Mouse (Mus musculus) G1E (cell line): Measurements from ENCODE around the gene Akap13.
"Not testable (repeated sequence)": the region's sequence is repeated elsewhere in the genome, so short reads cannot be mapped to it uniquely, and the experiment has no call there.

Experiments used
- CTCF ChIP-seq: IDR thresholded peaks from 2 replicates; pipeline ENCODE4 v1.5.1; 2012; ENCODE audit warnings: low read depth, low read length, inconsistent platforms, mixed read lengths
- GATA1 ChIP-seq: IDR thresholded peaks from 2 replicates; pipeline ENCODE4 v1.6.1; 2012; ENCODE audit warnings: borderline replicate concordance, low read length, inconsistent platforms, mixed read lengths
- TAL1 ChIP-seq: conservative IDR thresholded peaks from 2 replicates; pipeline ENCODE4 v1.6.1; 2012; ENCODE audit warnings: low read depth, low read length, inconsistent platforms, mixed read lengths

DNA sequence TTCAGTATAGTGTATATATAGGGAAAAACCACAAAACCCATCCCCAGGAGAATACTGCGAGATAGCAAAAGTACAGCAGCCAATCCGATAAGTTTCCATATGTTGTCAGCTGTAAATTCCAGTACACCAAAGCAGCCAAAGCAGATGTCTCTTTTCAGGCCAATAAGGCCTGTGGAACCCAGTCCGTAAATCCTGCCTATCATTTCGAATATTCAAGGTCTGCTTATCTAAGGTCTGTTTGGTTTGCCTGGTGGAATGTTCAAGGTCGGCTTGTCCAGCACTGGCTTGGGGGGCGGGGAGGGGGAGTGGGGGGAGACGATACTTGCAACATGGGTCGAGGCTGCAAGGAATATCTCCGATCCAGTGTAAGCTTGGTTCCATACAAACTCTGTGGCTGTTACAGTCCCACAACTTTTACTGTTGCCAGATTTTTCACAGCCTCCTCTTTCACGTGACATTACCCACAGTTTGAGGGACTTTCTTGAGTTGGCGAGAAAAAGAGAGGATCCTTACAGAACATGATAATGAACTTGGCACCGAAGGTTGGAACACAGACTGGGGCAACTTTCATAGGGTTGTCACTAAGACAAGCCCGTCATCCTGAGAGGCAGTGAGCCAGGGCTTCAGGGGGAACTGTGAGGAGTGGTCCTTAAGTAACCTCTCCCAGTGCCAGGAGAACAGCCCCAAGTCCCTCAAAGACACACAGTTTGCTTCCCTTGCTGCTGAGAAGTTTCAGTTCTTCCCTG lies 335.9 kb downstream of the Akap13 start:
- not testable (repeated sequence) for TF ChIP-seq CTCF, GATA1, TAL1
